In genomic region chr9:88482230-88482828, GRCm38 (mm10) we compare ENCODE assay signal across 8 mouse cellular contexts. TPM values are rescaled to one million over a fixed set of nuclear protein-coding genes. Genes with fewer than 3 reads are reported as not detected.
A peak's percentile ranks its signal among the peaks of the same experiment; 100 is the strongest.
DNase-seq lines count a peak whose midpoint lies in the region; ATAC-seq lines count a peak whose summit lies in the region.
"Not testable (repeated sequence)": the region's sequence is repeated elsewhere in the genome, so short reads cannot be mapped to it uniquely, and the experiment has no call there.

Syncrip (minus strand) TSS chr9:88482574.

- peak within 1 kb of the TSS; percentile 97 for H3K27ac ChIP-seq in intestine, embryonic 14.5 days (ENCODE audit: low read depth)

- not testable (repeated sequence) for H3K27me3 ChIP-seq in intestine, embryonic 14.5 days (replicated peaks; ENCODE audit: control insufficient read depth, insufficient read depth, low read length)

- peaks cover 24% of the 10 kb centered on the region for H3K36me3 ChIP-seq in intestine, embryonic 14.5 days (ENCODE audit: control insufficient read depth, insufficient read depth, low read length)

- H3K4me2 ChIP-seq in intestine, embryonic 14.5 days (ENCODE audit: low read length): peak within 1 kb of the TSS; percentile 67

- H3K9ac ChIP-seq in intestine, embryonic 14.5 days (ENCODE audit: low read length): peak within 1 kb of the TSS; percentile 98

- peaks cover 15% of the 10 kb centered on the region; the same call in 1 of the 2 replicates for H3K4me1 ChIP-seq in intestine, embryonic 14.5 days (replicated peaks; ENCODE audit: control insufficient read depth, insufficient read depth, low read length)

- H3K9me3 ChIP-seq in intestine, embryonic 14.5 days (ENCODE audit: control insufficient read depth, low read length): not testable (repeated sequence)

- peak; percentile 96 for ATAC-seq in intestine, embryonic 14.5 days (replicated peaks; ENCODE audit: low FRiP score, low TSS enrichment, low read depth)

- 1% methylated on average over 41 of the region's 68 CpGs for WGBS in intestine, embryonic 14.5 days

- peak within 1 kb of the TSS; percentile 96 for H3K4me3 ChIP-seq in intestine, embryonic 14.5 days (ENCODE audit: low read depth, low read length)

- DNase-seq in adrenal gland, adult (ENCODE audit: inconsistent age in 2 of 2, low spot score in 1 of 2): peak; percentile 96 to 98
- DNase-seq in embryo, embryonic 10.5 days (ENCODE audit: low spot score): peak; percentile 94
- DNase-seq in gastrocnemius, postnatal 25 days: peak; percentile 95
- peak; percentile 98 for DNase-seq in intestine, embryonic 14.5 days (ENCODE audit: low spot score)
- DNase-seq in left cerebral cortex, postnatal 14 days (ENCODE audit: low spot score in 2 of 2): peak; percentile 86 to 89
- peak; percentile 97 for DNase-seq in mesoderm, embryonic 11.5 days (ENCODE audit: low read depth, low spot score)
- peak; percentile 86 to 90 for DNase-seq in right cerebral cortex, postnatal 36 days (ENCODE audit: low spot score in 2 of 2)
- DNase-seq in yolk sac, embryonic 10.5 days (ENCODE audit: low spot score): peak; percentile 97

- intact Hi-C loops in left cerebral cortex, postnatal 14 days (cut with DNase I): loop anchor here (2.0 to 5.0 kb wide), 2 partner anchors 40 to 45 kb away; partner anchors contain the start of gene Snx14

RNA-seq across cellular contexts. Expression of gene Syncrip, which starts in this region (rescaled TPM):
- total RNA-seq in gastrocnemius, postnatal 25 days (2021): 10 to 100 TPM; 38.0 to 45.0 TPM
- polyA plus RNA-seq in intestine, embryonic 14.5 days (2014; fragmentation: Nextera tagmentation; extraction: Ambion mirVana): 104 and 106 TPM in 2 replicates
- 10 to 100 TPM; 69.9 to 72.5 TPM for total RNA-seq in left cerebral cortex, postnatal 14 days (2021)

Comparison
In these comparisons a context has a peak if more than half of its experiments do, and no peak if none do; other contexts are left out.
1. Peak in every context shown above with its lines: DNase-seq, ATAC-seq, H3K4me3 ChIP-seq and H3K27ac ChIP-seq.